In genomic region chr2:33648894-33649293, GRCm38 (mm10) we compare ENCODE assay signal across 17 mouse cellular contexts. TPM values are rescaled to one million over a fixed set of nuclear protein-coding genes. Genes with fewer than 3 reads are reported as not detected.
DNase-seq lines count a peak whose midpoint lies in the region; ATAC-seq and TF ChIP-seq lines count a peak whose summit lies in the region.
"Had no signal": no experiment of that assay in that cellular context is flagged by ENCODE, and none has a peak within 500 bp of the region (broad histone marks: within the 10 kb centered on the region; RNA-seq: fewer than 3 reads in every experiment).

No protein-coding gene starts in this region.

- ATAC-seq in lung, embryonic 14.5 days (ENCODE audit: insufficient read depth), result peak; percentile 68; the same call in 1 of the 2 replicates
- ATAC-seq in lung, postnatal 0 days, result no peak
- no peak for ATAC-seq in embryonic facial prominence, embryonic 13.5 days (ENCODE audit: insufficient number of reproducible peaks, insufficient read depth, low FRiP score, low TSS enrichment, low read depth)
- no peak; the same call in 1 of the 2 replicates for ATAC-seq in limb, embryonic 15.5 days (ENCODE audit: insufficient number of reproducible peaks, low FRiP score, low TSS enrichment, low read depth)

- H3K9me3 ChIP-seq in lung, embryonic 14.5 days (ENCODE audit: low read depth, low read length), result no peaks in the 10 kb centered on the region
- H3K9me3 ChIP-seq in lung, postnatal 0 days (ENCODE audit: low read length), result no peaks in the 10 kb centered on the region
- no peaks in the 10 kb centered on the region for H3K9me3 ChIP-seq in embryonic facial prominence, embryonic 13.5 days
- no peaks in the 10 kb centered on the region for H3K9me3 ChIP-seq in limb, embryonic 15.5 days
- H3K9me3 ChIP-seq: embryonic facial prominence, embryonic 15.5 days; forebrain, embryonic 12.5 days; heart, embryonic 12.5 days; liver, embryonic 15.5 days had no signal

- DNase-seq in lung, embryonic 14.5 days, result peak; percentile 66
- no peak for DNase-seq in lung, postnatal 0 days (ENCODE audit: low spot score)
- DNase-seq in embryo, embryonic 10.5 days (ENCODE audit: low spot score), result peak; percentile 80
- DNase-seq in urinary bladder, postnatal 36 days (ENCODE audit: low spot score in 2 of 2), result no peak
- no peak for DNase-seq in cerebellum, adult 9-11 months
- DNase-seq: cerebellum, postnatal 14 days; heart, postnatal 36 days; kidney, adult 2 months; right cerebral cortex, postnatal 4 days had no signal

- H3K27ac ChIP-seq in lung, embryonic 14.5 days (ENCODE audit: low read depth), result no peak overlapping the region; the same call in 1 of the 2 replicates
- H3K27ac ChIP-seq in lung, postnatal 0 days (ENCODE audit: low read length), result no peak overlapping the region
- peak overlapping the region; percentile 23; the same call in 1 of the 2 replicates for H3K27ac ChIP-seq in embryonic facial prominence, embryonic 13.5 days
- H3K27ac ChIP-seq in limb, embryonic 15.5 days, result peak overlapping the region; percentile 28; the same call in 1 of the 2 replicates
- H3K27ac ChIP-seq: embryonic facial prominence, embryonic 15.5 days; forebrain, embryonic 12.5 days; liver, embryonic 15.5 days had no signal

- 11% methylated on average over 4 of the region's 4 CpGs for WGBS in lung, embryonic 14.5 days
- WGBS in lung, postnatal 0 days, result 29% methylated on average over 4 of the region's 4 CpGs
- 11% methylated on average over 4 of the region's 4 CpGs for WGBS in embryonic facial prominence, embryonic 13.5 days
- 26% methylated on average over 4 of the region's 4 CpGs for WGBS in limb, embryonic 15.5 days

- peaks cover 39% of the 10 kb centered on the region for H3K27me3 ChIP-seq in lung, embryonic 14.5 days (ENCODE audit: insufficient read depth, low read length)
- peaks cover 26% of the 10 kb centered on the region for H3K27me3 ChIP-seq in lung, postnatal 0 days (replicated peaks; ENCODE audit: insufficient read depth, low read length)
- peaks cover 42% of the 10 kb centered on the region for H3K27me3 ChIP-seq in embryonic facial prominence, embryonic 13.5 days
- peaks cover 39% of the 10 kb centered on the region for H3K27me3 ChIP-seq in limb, embryonic 15.5 days

- no peak overlapping the region for H3K4me3 ChIP-seq in lung, embryonic 14.5 days (ENCODE audit: low read depth, low read length)
- H3K4me3 ChIP-seq in lung, postnatal 0 days (ENCODE audit: low read depth, low read length), result no peak overlapping the region
- H3K4me3 ChIP-seq in embryonic facial prominence, embryonic 13.5 days, result no peak overlapping the region
- H3K4me3 ChIP-seq in limb, embryonic 15.5 days, result no peak overlapping the region
- H3K4me3 ChIP-seq: embryonic facial prominence, embryonic 15.5 days; forebrain, embryonic 12.5 days; heart, embryonic 12.5 days; liver, embryonic 15.5 days had no signal

- H3K4me1 ChIP-seq in lung, embryonic 14.5 days (ENCODE audit: insufficient read depth), result peaks cover 5% of the 10 kb centered on the region; the same call in 1 of the 2 replicates
- no peaks in the 10 kb centered on the region for H3K4me1 ChIP-seq in lung, postnatal 0 days (ENCODE audit: insufficient read depth, low read depth, low read length)
- peaks cover 34% of the 10 kb centered on the region for H3K4me1 ChIP-seq in embryonic facial prominence, embryonic 13.5 days
- H3K4me1 ChIP-seq in limb, embryonic 15.5 days, result peaks cover 47% of the 10 kb centered on the region
- H3K4me1 ChIP-seq: liver, embryonic 15.5 days had no signal

- TF ChIP-seq EP300 in lung, postnatal 0 days (IDR thresholded peaks at IDR 0.05), result no peak

- H3K36me3 ChIP-seq in lung, embryonic 14.5 days (ENCODE audit: insufficient read depth), result no peaks in the 10 kb centered on the region
- H3K36me3 ChIP-seq in lung, postnatal 0 days (ENCODE audit: insufficient read depth, low read length), result no peaks in the 10 kb centered on the region
- no peaks in the 10 kb centered on the region for H3K36me3 ChIP-seq in embryonic facial prominence, embryonic 13.5 days
- no peaks in the 10 kb centered on the region for H3K36me3 ChIP-seq in limb, embryonic 15.5 days
- H3K36me3 ChIP-seq: embryonic facial prominence, embryonic 15.5 days; forebrain, embryonic 12.5 days; heart, embryonic 12.5 days; liver, embryonic 15.5 days had no signal

- no peak overlapping the region for H3K4me2 ChIP-seq in lung, embryonic 14.5 days
- no peak overlapping the region for H3K4me2 ChIP-seq in lung, postnatal 0 days (replicated peaks; ENCODE audit: low read depth, low read length)
- H3K4me2 ChIP-seq in embryonic facial prominence, embryonic 13.5 days, result no peak overlapping the region
- H3K4me2 ChIP-seq in limb, embryonic 15.5 days, result 0 out of 2 replicates have a peak overlapping the region, but pooled peaks have one; percentile 2
- H3K4me2 ChIP-seq: embryonic facial prominence, embryonic 15.5 days; forebrain, embryonic 12.5 days; heart, embryonic 12.5 days; liver, embryonic 15.5 days; midbrain, embryonic 11.5 days had no signal

- H3K9ac ChIP-seq in lung, embryonic 14.5 days, result no peak overlapping the region
- H3K9ac ChIP-seq in lung, postnatal 0 days (replicated peaks; ENCODE audit: low read depth), result no peak overlapping the region
- H3K9ac ChIP-seq in embryonic facial prominence, embryonic 13.5 days, result no peak overlapping the region
- no peak overlapping the region for H3K9ac ChIP-seq in limb, embryonic 15.5 days
- H3K9ac ChIP-seq: embryonic facial prominence, embryonic 15.5 days; forebrain, embryonic 12.5 days; heart, embryonic 12.5 days; liver, embryonic 15.5 days had no signal

- no peak for TF ChIP-seq CTCF in lung, embryonic 14.5 days (IDR thresholded peaks at IDR 0.05; ENCODE audit: low read depth)
- TF ChIP-seq CTCF in lung, postnatal 0 days (IDR thresholded peaks at IDR 0.05), result no peak

RNA-seq across cellular contexts. Expression of gene Lmx1b, which starts 8.6 kb away (rescaled TPM):
- 0.09 TPM in 1 of 2 replicates, not detected in the other for polyA plus RNA-seq in lung, embryonic 14.5 days (2014; fragmentation: Nextera tagmentation; extraction: Ambion mirVana)
- polyA plus RNA-seq in lung, postnatal 0 days (2015; fragmentation: Nextera tagmentation; extraction: Ambion mirVana), result not detected in 2 replicates
- polyA plus RNA-seq in embryonic facial prominence, embryonic 13.5 days (2015; fragmentation: Nextera tagmentation; extraction: Ambion mirVana), result 0.55 TPM in 2 replicates
- polyA plus RNA-seq in limb, embryonic 15.5 days (2015; fragmentation: Nextera tagmentation; extraction: Ambion mirVana), result 2.9 and 4.1 TPM in 2 replicates
- polyA plus RNA-seq: gonadal fat pad, adult 2 months; liver, embryonic 15.5 days had no signal

Comparison
In these comparisons a context has a peak if more than half of its experiments do, and no peak if none do; other contexts are left out.
1. DNase-seq: peak in lung, embryonic 14.5 days (single experiment) and embryo, embryonic 10.5 days (single experiment); none in lung, postnatal 0 days (single experiment), urinary bladder, postnatal 36 days (0 of 2) and cerebellum, adult 9-11 months (single experiment).
2. H3K27ac ChIP-seq: peak in embryonic facial prominence, embryonic 13.5 days (single experiment) and limb, embryonic 15.5 days (single experiment); none in lung, embryonic 14.5 days (single experiment) and lung, postnatal 0 days (single experiment).